Comparison of ENCODE assay signal across 15 mouse cellular contexts in the genomic region with DNA sequence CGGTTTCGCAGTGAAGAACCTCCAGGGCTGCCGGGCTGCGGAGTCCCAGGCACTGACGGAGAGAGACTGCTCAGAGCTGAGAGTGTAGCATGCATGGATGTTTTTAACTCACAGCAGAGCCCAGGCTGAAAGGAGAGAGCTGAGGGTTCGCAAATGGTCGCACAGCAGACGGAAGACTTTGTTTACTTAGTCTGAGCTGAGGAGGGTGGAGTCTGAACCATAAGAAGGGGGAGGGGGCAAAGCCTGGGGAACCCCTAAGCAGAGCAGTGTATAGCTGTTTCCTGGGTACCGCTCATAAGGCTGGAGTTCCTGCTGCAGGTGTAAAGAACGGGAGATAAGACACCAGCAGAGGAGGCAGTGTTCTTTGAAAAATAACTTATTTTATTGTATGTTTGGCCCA. TPM values are rescaled to one million over a fixed set of nuclear protein-coding genes. Genes with fewer than 3 reads are reported as not detected.
DNase-seq lines count a peak whose midpoint lies in the region; ATAC-seq lines count a peak whose summit lies in the region.
"Had no signal": no experiment of that assay in that cellular context is flagged by ENCODE, and none has a peak within 500 bp of the region (broad histone marks: within the 10 kb centered on the region; RNA-seq: fewer than 3 reads in every experiment).

No protein-coding gene starts in this region.

- H3K9ac ChIP-seq in hindbrain, embryonic 13.5 days: 0 out of 2 replicates have a peak overlapping the region, but pooled peaks have one; percentile 5
- H3K9ac ChIP-seq in midbrain, embryonic 11.5 days (ENCODE audit: low read length): no peak overlapping the region
- no peak overlapping the region for H3K9ac ChIP-seq in midbrain, embryonic 15.5 days
- H3K9ac ChIP-seq in stomach, embryonic 14.5 days (replicated peaks; ENCODE audit: low read depth, low read length): no peak overlapping the region
- H3K9ac ChIP-seq: neural tube, embryonic 13.5 days had no signal

- no peak overlapping the region for H3K4me3 ChIP-seq in hindbrain, embryonic 13.5 days
- no peak overlapping the region for H3K4me3 ChIP-seq in hindbrain, embryonic 10.5 days
- no peak overlapping the region for H3K4me3 ChIP-seq in midbrain, embryonic 11.5 days (ENCODE audit: low read depth, low read length)
- H3K4me3 ChIP-seq in midbrain, embryonic 15.5 days: no peak overlapping the region
- no peak overlapping the region for H3K4me3 ChIP-seq in stomach, embryonic 14.5 days (ENCODE audit: low read depth, low read length)
- H3K4me3 ChIP-seq: neural tube, embryonic 13.5 days had no signal

- H3K4me1 ChIP-seq in hindbrain, embryonic 13.5 days (replicated peaks): peaks cover 6% of the 10 kb centered on the region
- H3K4me1 ChIP-seq in hindbrain, embryonic 10.5 days (replicated peaks): peaks cover 5% of the 10 kb centered on the region; the same call in 1 of the 2 replicates
- no peaks in the 10 kb centered on the region for H3K4me1 ChIP-seq in midbrain, embryonic 11.5 days (ENCODE audit: control insufficient read depth, insufficient read depth, low read length)
- H3K4me1 ChIP-seq in midbrain, embryonic 15.5 days: no peaks in the 10 kb centered on the region
- peaks cover 6% of the 10 kb centered on the region; the same call in 1 of the 2 replicates for H3K4me1 ChIP-seq in stomach, embryonic 14.5 days (ENCODE audit: control insufficient read depth, insufficient read depth, low read length)

- no peak for ATAC-seq in hindbrain, embryonic 13.5 days (ENCODE audit: low FRiP score)
- peak; percentile 40; the same call in 1 of the 2 replicates for ATAC-seq in midbrain, embryonic 11.5 days (ENCODE audit: low FRiP score)
- no peak for ATAC-seq in midbrain, embryonic 15.5 days (replicated peaks)
- peak; percentile 71; the same call in 1 of the 2 replicates for ATAC-seq in stomach, embryonic 14.5 days (ENCODE audit: insufficient number of reproducible peaks, insufficient read depth, low FRiP score, low read depth)
- ATAC-seq: forebrain, embryonic 16.5 days had no signal

- 63% methylated on average over 10 of the region's 10 CpGs for WGBS in hindbrain, embryonic 13.5 days
- WGBS in hindbrain, embryonic 10.5 days: 70% methylated on average over 10 of the region's 10 CpGs
- 65% methylated on average over 10 of the region's 10 CpGs for WGBS in midbrain, embryonic 11.5 days
- WGBS in midbrain, embryonic 15.5 days: 66% methylated on average over 10 of the region's 10 CpGs
- 31% methylated on average over 10 of the region's 10 CpGs for WGBS in stomach, embryonic 14.5 days

- DNase-seq in hindbrain, embryonic 10.5 days (ENCODE audit: low spot score): no peak
- DNase-seq in midbrain, embryonic 11.5 days (ENCODE audit: low spot score, missing footprints): peak; percentile 45
- no peak for DNase-seq in testis, postnatal 14 days (ENCODE audit: low spot score)
- no peak for DNase-seq in heart, adult 9 months (ENCODE audit: low spot score in 2 of 2)
- no peak for DNase-seq in adrenal gland, adult 2 months
- DNase-seq: heart, postnatal 36 days; kidney, adult 2 months; spleen, adult 18-20 months had no signal

- H3K27ac ChIP-seq in hindbrain, embryonic 13.5 days: no peak overlapping the region
- H3K27ac ChIP-seq in hindbrain, embryonic 10.5 days: no peak overlapping the region
- H3K27ac ChIP-seq in midbrain, embryonic 11.5 days (ENCODE audit: low read depth, low read length): no peak overlapping the region
- no peak overlapping the region for H3K27ac ChIP-seq in midbrain, embryonic 15.5 days
- no peak overlapping the region for H3K27ac ChIP-seq in stomach, embryonic 14.5 days (ENCODE audit: low read length)
- H3K27ac ChIP-seq: macrophage; neural tube, embryonic 13.5 days had no signal

- no peak overlapping the region for H3K4me2 ChIP-seq in hindbrain, embryonic 13.5 days
- no peak overlapping the region for H3K4me2 ChIP-seq in midbrain, embryonic 11.5 days
- no peak overlapping the region for H3K4me2 ChIP-seq in midbrain, embryonic 15.5 days
- H3K4me2 ChIP-seq in stomach, embryonic 14.5 days (replicated peaks; ENCODE audit: low read depth, low read length): peak overlapping the region; percentile 33
- H3K4me2 ChIP-seq: liver, embryonic 11.5 days; neural tube, embryonic 13.5 days had no signal

- peaks cover 8% of the 10 kb centered on the region; the same call in 1 of the 2 replicates for H3K36me3 ChIP-seq in hindbrain, embryonic 13.5 days
- H3K36me3 ChIP-seq in hindbrain, embryonic 10.5 days: peaks cover 13% of the 10 kb centered on the region
- H3K36me3 ChIP-seq in midbrain, embryonic 11.5 days (ENCODE audit: control insufficient read depth, insufficient read depth, low read length): no peaks in the 10 kb centered on the region
- no peaks in the 10 kb centered on the region for H3K36me3 ChIP-seq in midbrain, embryonic 15.5 days (replicated peaks)
- H3K36me3 ChIP-seq in stomach, embryonic 14.5 days (ENCODE audit: control insufficient read depth, insufficient read depth, low read length): no peaks in the 10 kb centered on the region

- H3K9me3 ChIP-seq in hindbrain, embryonic 13.5 days: no peaks in the 10 kb centered on the region
- no peaks in the 10 kb centered on the region; the same call in 1 of the 2 replicates for H3K9me3 ChIP-seq in hindbrain, embryonic 10.5 days
- no peaks in the 10 kb centered on the region for H3K9me3 ChIP-seq in midbrain, embryonic 11.5 days (ENCODE audit: control insufficient read depth, low read length)
- no peaks in the 10 kb centered on the region for H3K9me3 ChIP-seq in midbrain, embryonic 15.5 days
- H3K9me3 ChIP-seq in stomach, embryonic 14.5 days (ENCODE audit: control insufficient read depth, low read depth, low read length): peaks cover 3% of the 10 kb centered on the region; the same call in 1 of the 2 replicates
- H3K9me3 ChIP-seq: neural tube, embryonic 13.5 days had no signal

- H3K27me3 ChIP-seq in hindbrain, embryonic 13.5 days: peaks cover 6% of the 10 kb centered on the region; the same call in 1 of the 2 replicates
- H3K27me3 ChIP-seq in hindbrain, embryonic 10.5 days (ENCODE audit: insufficient read depth, poor library complexity, severe bottlenecking): no peaks in the 10 kb centered on the region; the same call in 1 of the 2 replicates
- no peaks in the 10 kb centered on the region for H3K27me3 ChIP-seq in midbrain, embryonic 11.5 days (ENCODE audit: control insufficient read depth, insufficient read depth, low read length)
- no peaks in the 10 kb centered on the region for H3K27me3 ChIP-seq in midbrain, embryonic 15.5 days (replicated peaks)
- H3K27me3 ChIP-seq in stomach, embryonic 14.5 days (ENCODE audit: control insufficient read depth, insufficient read depth, low read length): no peaks in the 10 kb centered on the region
- H3K27me3 ChIP-seq: neural tube, embryonic 13.5 days had no signal

RNA-seq across cellular contexts. Expression of a gene that starts 20.2 kb away (rescaled TPM):
- 7.5 and 7.8 TPM in 2 replicates for polyA plus RNA-seq in hindbrain, embryonic 13.5 days (2015; fragmentation: Nextera tagmentation; extraction: Ambion mirVana)
- 12.0 and 15.7 TPM in 2 replicates for polyA plus RNA-seq in hindbrain, embryonic 10.5 days (2016; fragmentation: Nextera tagmentation; extraction: Ambion mirVana)
- 16.2 and 17.5 TPM in 2 replicates for polyA plus RNA-seq in midbrain, embryonic 11.5 days (2014; fragmentation: Nextera tagmentation; extraction: Ambion mirVana)
- polyA plus RNA-seq in midbrain, embryonic 15.5 days (2015; fragmentation: Nextera tagmentation; extraction: Ambion mirVana): 8.6 TPM in 2 replicates
- 13.5 and 15.1 TPM in 2 replicates for polyA plus RNA-seq in stomach, embryonic 14.5 days (2014; fragmentation: Nextera tagmentation; extraction: Ambion mirVana)
- 10 to 100 TPM; 30.2 to 32.6 TPM for total RNA-seq in adrenal gland, adult 2 months (2021)
- 5.4 and 6.9 TPM in 2 replicates for polyA plus RNA-seq in adrenal gland, adult 2 months (2012; rRNA removed)

RNA-seq across cellular contexts. Expression of a gene that starts 20.3 kb away (rescaled TPM):
- polyA plus RNA-seq in hindbrain, embryonic 13.5 days (2015; fragmentation: Nextera tagmentation; extraction: Ambion mirVana): 2.7 and 3.2 TPM in 2 replicates
- 3.0 and 3.2 TPM in 2 replicates for polyA plus RNA-seq in hindbrain, embryonic 10.5 days (2016; fragmentation: Nextera tagmentation; extraction: Ambion mirVana)
- polyA plus RNA-seq in midbrain, embryonic 11.5 days (2014; fragmentation: Nextera tagmentation; extraction: Ambion mirVana): 2.5 and 3.4 TPM in 2 replicates
- polyA plus RNA-seq in midbrain, embryonic 15.5 days (2015; fragmentation: Nextera tagmentation; extraction: Ambion mirVana): 2.9 and 4.7 TPM in 2 replicates
- 5.6 and 7.0 TPM in 2 replicates for polyA plus RNA-seq in stomach, embryonic 14.5 days (2014; fragmentation: Nextera tagmentation; extraction: Ambion mirVana)
- 1 to 10 TPM; 2.3 to 3.0 TPM for total RNA-seq in adrenal gland, adult 2 months (2021)
- 1.8 and 1.9 TPM in 2 replicates for polyA plus RNA-seq in adrenal gland, adult 2 months (2012; rRNA removed)

RNA-seq across cellular contexts. Expression of a gene that starts 46.1 kb away (rescaled TPM):
- 9.8 and 10.2 TPM in 2 replicates for polyA plus RNA-seq in hindbrain, embryonic 13.5 days (2015; fragmentation: Nextera tagmentation; extraction: Ambion mirVana)
- 0.98 and 2.1 TPM in 2 replicates for polyA plus RNA-seq in hindbrain, embryonic 10.5 days (2016; fragmentation: Nextera tagmentation; extraction: Ambion mirVana)
- 3.0 and 3.8 TPM in 2 replicates for polyA plus RNA-seq in midbrain, embryonic 11.5 days (2014; fragmentation: Nextera tagmentation; extraction: Ambion mirVana)
- 21.4 and 24.6 TPM in 2 replicates for polyA plus RNA-seq in midbrain, embryonic 15.5 days (2015; fragmentation: Nextera tagmentation; extraction: Ambion mirVana)
- 3.6 and 4.1 TPM in 2 replicates for polyA plus RNA-seq in stomach, embryonic 14.5 days (2014; fragmentation: Nextera tagmentation; extraction: Ambion mirVana)
- 1 to 10 TPM; 2.1 to 4.3 TPM for total RNA-seq in adrenal gland, adult 2 months (2021)
- polyA plus RNA-seq in adrenal gland, adult 2 months (2012; rRNA removed): 6.6 and 6.7 TPM in 2 replicates
- polyA plus RNA-seq: macrophage had no signal

Comparison
In these comparisons a context has a peak if more than half of its experiments do, and no peak if none do; other contexts are left out.
1. ATAC-seq: peak in midbrain, embryonic 11.5 days (single experiment) and stomach, embryonic 14.5 days (single experiment); none in hindbrain, embryonic 13.5 days (single experiment) and midbrain, embryonic 15.5 days (single experiment).